Comparison of ENCODE assay signal across 17 mouse cellular contexts in the genomic region with DNA sequence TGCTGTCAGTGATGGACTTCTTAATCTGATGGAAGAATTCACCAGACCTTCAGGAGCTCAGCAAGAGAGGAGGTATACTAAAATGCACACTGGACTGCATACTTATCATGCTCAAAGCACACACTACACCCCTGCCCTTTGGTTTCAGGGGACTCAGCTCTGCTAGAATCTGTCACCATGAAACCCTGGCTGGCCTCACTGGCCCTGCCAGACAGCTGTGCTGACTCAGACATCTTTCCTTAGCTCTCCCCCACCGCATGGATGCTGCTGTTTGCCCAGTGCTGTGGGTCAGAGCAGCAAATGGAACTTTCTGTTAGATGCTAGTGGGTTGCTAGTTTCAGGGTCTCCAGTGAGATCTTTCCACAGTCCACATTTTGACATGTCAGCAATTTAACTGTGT.
DNase-seq lines count a peak whose midpoint lies in the region; ATAC-seq and TF ChIP-seq lines count a peak whose summit lies in the region.
"Had no signal": no experiment of that assay in that cellular context is flagged by ENCODE, and none has a peak within 500 bp of the region (broad histone marks: within the 10 kb centered on the region; RNA-seq: fewer than 3 reads in every experiment).

No protein-coding gene starts in this region.

- ATAC-seq in heart, embryonic 11.5 days (replicated peaks; ENCODE audit: insufficient number of reproducible peaks, low FRiP score, low TSS enrichment): no peak
- no peak for ATAC-seq in lung, embryonic 14.5 days (ENCODE audit: insufficient read depth)
- ATAC-seq in megakaryocyte, adult 5-6 weeks (ENCODE audit: poor library complexity, severe bottlenecking): no peak
- ATAC-seq: forebrain, embryonic 15.5 days; intestine, embryonic 16.5 days had no signal

- H3K27me3 ChIP-seq in heart, embryonic 11.5 days (ENCODE audit: control insufficient read depth, insufficient read depth, low read length): no peaks in the 10 kb centered on the region
- no peaks in the 10 kb centered on the region for H3K27me3 ChIP-seq in lung, embryonic 14.5 days (ENCODE audit: insufficient read depth, low read length)
- H3K27me3 ChIP-seq: CH12.LX; embryonic facial prominence, embryonic 12.5 days; forebrain, embryonic 15.5 days; hindbrain, embryonic 15.5 days had no signal

- 50% methylated on average over 1 of the region's 1 CpGs for WGBS in heart, embryonic 11.5 days (ENCODE audit: insufficient replicate concordance)
- 32% methylated on average over 1 of the region's 1 CpGs for WGBS in lung, embryonic 14.5 days

- H3K9me3 ChIP-seq in heart, embryonic 11.5 days (replicated peaks; ENCODE audit: control insufficient read depth, low read length): no peaks in the 10 kb centered on the region
- no peaks in the 10 kb centered on the region for H3K9me3 ChIP-seq in lung, embryonic 14.5 days (ENCODE audit: low read depth, low read length)
- H3K9me3 ChIP-seq: embryonic facial prominence, embryonic 12.5 days; forebrain, embryonic 15.5 days; hindbrain, embryonic 15.5 days had no signal

- H3K9ac ChIP-seq in heart, embryonic 11.5 days (ENCODE audit: low read depth, low read length): no peak overlapping the region
- H3K9ac ChIP-seq in lung, embryonic 14.5 days: no peak overlapping the region
- H3K9ac ChIP-seq: embryonic facial prominence, embryonic 12.5 days; forebrain, embryonic 15.5 days; hindbrain, embryonic 15.5 days had no signal

- H3K27ac ChIP-seq in gastrocnemius, adult 2 months: no peak overlapping the region
- no peak overlapping the region for H3K27ac ChIP-seq in heart, embryonic 11.5 days (ENCODE audit: low read depth, low read length)
- no peak overlapping the region for H3K27ac ChIP-seq in lung, embryonic 14.5 days (ENCODE audit: low read depth)
- H3K27ac ChIP-seq: embryonic facial prominence, embryonic 12.5 days; forebrain, embryonic 15.5 days; hindbrain, embryonic 15.5 days had no signal

- no peak overlapping the region for H3K4me3 ChIP-seq in gastrocnemius, adult 2 months
- H3K4me3 ChIP-seq in heart, embryonic 11.5 days (ENCODE audit: low read depth, low read length): no peak overlapping the region
- no peak overlapping the region for H3K4me3 ChIP-seq in lung, embryonic 14.5 days (ENCODE audit: low read depth, low read length)
- H3K4me3 ChIP-seq: embryonic facial prominence, embryonic 12.5 days; forebrain, embryonic 15.5 days; hindbrain, embryonic 15.5 days had no signal

- no peak for TF ChIP-seq CTCF in gastrocnemius, adult 2 months (IDR thresholded peaks at IDR 0.05)
- no peak for TF ChIP-seq CTCF in lung, embryonic 14.5 days (IDR thresholded peaks at IDR 0.05; ENCODE audit: low read depth)

- peak; percentile 58 for DNase-seq in gastrocnemius, adult 2 months
- no peak for DNase-seq in gastrocnemius, postnatal 36 days
- DNase-seq in heart, postnatal 10 days: peak; percentile 2 to 6
- DNase-seq in lung, embryonic 14.5 days: peak; percentile 26
- no peak for DNase-seq in lung, postnatal 4 days
- DNase-seq: adrenal gland, adult 2 months; cerebellum, adult 11 months; cerebellum, adult 8-10 months; cerebellum, postnatal 14 days; embryo, embryonic 11 days had no signal

- no peaks in the 10 kb centered on the region for H3K4me1 ChIP-seq in heart, embryonic 11.5 days (ENCODE audit: control insufficient read depth, insufficient read depth, low read length)
- no peaks in the 10 kb centered on the region for H3K4me1 ChIP-seq in lung, embryonic 14.5 days (ENCODE audit: insufficient read depth)
- H3K4me1 ChIP-seq: embryonic facial prominence, embryonic 12.5 days; forebrain, embryonic 15.5 days; hindbrain, embryonic 15.5 days had no signal

- intact Hi-C loops in gastrocnemius, adult 2 months (cut with DNase I): no loop called here
- intact Hi-C loops in gastrocnemius, postnatal 36 days (cut with DNase I): loop anchor here (10.0 kb wide), 1 partner anchor 208 kb away; no protein-coding TSS in a partner anchor
- intact Hi-C loops in heart, postnatal 10 days (cut with DNase I): no loop called here

- H3K4me2 ChIP-seq in heart, embryonic 11.5 days: no peak overlapping the region
- no peak overlapping the region for H3K4me2 ChIP-seq in lung, embryonic 14.5 days
- H3K4me2 ChIP-seq: embryonic facial prominence, embryonic 12.5 days; forebrain, embryonic 15.5 days; hindbrain, embryonic 15.5 days had no signal

- H3K36me3 ChIP-seq in heart, embryonic 11.5 days (ENCODE audit: control insufficient read depth, insufficient read depth, low read length): no peaks in the 10 kb centered on the region
- H3K36me3 ChIP-seq in lung, embryonic 14.5 days (ENCODE audit: insufficient read depth): no peaks in the 10 kb centered on the region
- H3K36me3 ChIP-seq: embryonic facial prominence, embryonic 12.5 days; forebrain, embryonic 15.5 days; hindbrain, embryonic 15.5 days had no signal

Comparison
In these comparisons a context has a peak if more than half of its experiments do, and no peak if none do; other contexts are left out.
1. DNase-seq: peak in gastrocnemius, adult 2 months (single experiment), heart, postnatal 10 days (2 of 2) and lung, embryonic 14.5 days (single experiment); none in gastrocnemius, postnatal 36 days (0 of 2) and lung, postnatal 4 days (0 of 2).